Mouse (Mus musculus): ENCODE data around the gene Crygd.

DNA sequence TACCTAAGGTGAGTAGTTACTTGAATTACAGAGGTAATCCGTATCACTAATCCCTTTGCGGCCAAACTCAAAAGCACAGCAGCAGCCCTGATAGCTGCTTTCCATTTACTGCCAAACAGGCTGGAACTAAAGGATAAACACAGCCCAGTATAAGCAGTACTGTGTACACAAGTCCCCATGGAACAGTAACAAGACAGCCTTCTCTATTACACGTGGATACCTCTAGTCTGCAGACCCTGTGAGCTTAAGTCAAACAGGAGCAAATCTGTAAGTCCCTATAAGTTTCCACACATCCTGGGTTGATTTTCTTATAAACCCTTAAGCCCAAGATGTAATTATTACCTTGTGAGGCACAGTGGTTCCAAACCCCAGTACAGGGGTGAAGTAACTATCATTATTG, 27.7 kb downstream of the Crygd start:
- TF ChIP-seq CTCF (IDR thresholded peaks at IDR 0.05; ENCODE audit: borderline replicate concordance, control insufficient read depth, extremely low read depth, insufficient read depth, low read length, poor library complexity) (no peak), POLR2A (IDR thresholded peaks at IDR 0.05; ENCODE audit: control insufficient read depth, extremely low read depth, insufficient read depth, low read length, poor library complexity) (no peak)
